Mouse (Mus musculus): Measurements from ENCODE around the gene Tmem232. TPM values are rescaled to one million over a fixed set of nuclear protein-coding genes. Genes with fewer than 3 reads are reported as not detected.

Tmem232 gene
- 0.42 and 0.79 TPM in 2 replicates for polyA plus RNA-seq (2012; rRNA removed)

DNA sequence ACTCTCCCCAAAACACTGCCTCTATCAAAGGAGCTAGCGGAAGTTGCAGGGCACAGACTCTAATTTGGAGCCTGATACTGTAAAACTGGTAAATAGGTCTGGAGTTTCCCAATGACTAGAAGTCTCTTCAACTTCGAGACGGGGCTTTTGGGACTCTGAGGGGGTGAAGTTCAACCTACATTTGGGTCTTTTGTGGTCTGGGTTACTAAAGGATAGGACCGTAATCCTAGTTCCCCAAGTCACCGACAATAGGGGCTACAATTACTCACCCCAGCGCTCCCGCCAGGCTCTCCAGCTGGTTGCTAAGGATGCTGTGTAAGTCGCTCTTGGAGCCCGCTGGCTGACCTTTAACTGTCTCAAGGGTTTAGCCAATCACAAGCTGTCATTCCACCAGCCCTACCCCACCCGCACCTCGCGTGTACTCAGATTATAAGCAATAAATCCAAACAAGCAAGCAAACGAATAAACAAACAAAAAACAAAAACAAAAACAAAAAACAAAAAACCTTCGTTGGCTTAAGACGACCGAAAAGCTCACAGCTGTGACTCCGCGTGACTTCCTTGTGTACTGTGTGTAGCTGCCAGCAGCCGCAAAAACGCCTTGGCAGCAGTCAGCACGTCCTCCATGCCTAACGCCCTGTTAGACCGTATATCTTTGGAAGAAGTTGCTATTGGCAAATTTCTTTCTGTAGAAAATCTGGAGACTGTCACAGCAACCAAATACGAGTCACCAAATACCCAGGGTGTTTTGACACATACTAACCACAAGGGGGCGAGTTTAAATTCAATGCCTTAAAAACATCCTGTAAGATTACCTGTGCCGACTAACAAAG is at the start of gene Tmem232:
TSS of gene Tmem232 (minus strand) at position 342 of the 832 bp plus-strand sequence.

Other genes with a start within 250 kb of the Tmem232 start
- gene Vapa, start 72.8 kb upstream of the Tmem232 start, polyA plus RNA-seq (2012; rRNA removed), result 109 and 121 TPM in 2 replicates
- gene Txndc2, start 101.4 kb upstream of the Tmem232 start, polyA plus RNA-seq (2012; rRNA removed), result 0.57 and 1.3 TPM in 2 replicates
- 48.9 and 62.0 TPM in 2 replicates for gene Rab31, start 232.0 kb upstream of the Tmem232 start, polyA plus RNA-seq (2012; rRNA removed)
- 50.4 and 54.1 TPM in 2 replicates for gene Ppp4r1, start 241.8 kb upstream of the Tmem232 start, polyA plus RNA-seq (2012; rRNA removed)

Data from ovary, adult 2 months (tissue).